Mouse (Mus musculus) MEL (cell line): ENCODE data around the gene Gnpnat1. TPM values are rescaled to one million over a fixed set of nuclear protein-coding genes. Genes with fewer than 3 reads are reported as not detected.

Experiments
- DNase-seq: peaks from one replicate; pipeline ENCODE4 v3.0.0; 2011; ENCODE audit warnings: low read depth, low spot score
- H3K27ac ChIP-seq: 2 replicates; pipeline ENCODE4 v1.5.1; 2012; ENCODE audit warnings: low read depth, mild to moderate bottlenecking, control low read depth, low read length, moderate library complexity; ENCODE audit not compliant: control insufficient read depth
- H3K27me3 ChIP-seq, 2 experiments: fragments of 150-350 bp in 1 of 2; sonication (generic) in 1 of 2; 2 replicates each; pipeline ENCODE4 v1.6.1; 2012; ENCODE audit warnings: low read length in 2 of 2, mild to moderate bottlenecking in 2 of 2, improper control_type of control experiment in 1 of 2, moderate library complexity in 1 of 2; ENCODE audit not compliant: insufficient read depth in 2 of 2, control insufficient read depth in 1 of 2
- H3K36me3 ChIP-seq, 2 experiments: 2 replicates each; pipeline ENCODE4 v1.6.1; 2012 to 2014; ENCODE audit warnings: low read length in 2 of 2, improper control_type of control experiment in 1 of 2, inconsistent platforms in 1 of 2, mild to moderate bottlenecking in 1 of 2; ENCODE audit not compliant: insufficient read depth in 2 of 2, control insufficient read depth in 1 of 2
- H3K4me1 ChIP-seq, 2 experiments: fragments of 150-350 bp in 1 of 2; sonication (generic) in 1 of 2; 2 replicates each; pipeline ENCODE4 v1.6.1; 2012; ENCODE audit warnings: low read length in 2 of 2, improper control_type of control experiment in 1 of 2, mild to moderate bottlenecking in 1 of 2; ENCODE audit not compliant: insufficient read depth in 2 of 2, control insufficient read depth in 1 of 2
- H3K4me3 ChIP-seq, 2 experiments: fragments of 150-350 bp in 1 of 2; sonication (generic) in 1 of 2; 2 replicates each; pipeline ENCODE4 v1.5.1; 2012; ENCODE audit warnings: low read depth in 2 of 2, low read length in 2 of 2, mild to moderate bottlenecking in 2 of 2, moderate library complexity in 2 of 2, control low read depth in 1 of 2, improper control_type of control experiment in 1 of 2; ENCODE audit not compliant: control insufficient read depth in 1 of 2, insufficient read depth in 1 of 2
- H3K79me2 ChIP-seq: 2 replicates; pipeline ENCODE4 v1.6.1; 2012; ENCODE audit warnings: mild to moderate bottlenecking, low read length, moderate library complexity; ENCODE audit not compliant: control insufficient read depth, poor library complexity, insufficient read depth
- H3K9ac ChIP-seq: 2 replicates; pipeline ENCODE4 v1.6.1; 2012; ENCODE audit warnings: low read depth, mild to moderate bottlenecking, control low read depth, low read length, moderate library complexity; ENCODE audit not compliant: control insufficient read depth, poor library complexity, severe bottlenecking
- H3K9me3 ChIP-seq: fragments of 150-350 bp; sonication (generic); replicated peaks from 2 replicates; pipeline ENCODE4 v1.6.1; 2012; ENCODE audit warnings: mild to moderate bottlenecking, low read length, improper control_type of control experiment, moderate library complexity; ENCODE audit not compliant: insufficient read depth
- CHD1 ChIP-seq: IDR thresholded peaks from 2 replicates; pipeline ENCODE4 v1.6.1; 2012; ENCODE audit warnings: low read depth, mild to moderate bottlenecking, inconsistent platforms, low read length, improper control_type of control experiment
- CTCF ChIP-seq, 3 experiments: IDR thresholded peaks in 2 of 3; conservative IDR thresholded peaks in 1 of 3; 2 replicates each; pipeline ENCODE4 v1.5.1; 2011 to 2012; ENCODE audit warnings: low read length in 3 of 3, low read depth in 2 of 3, mild to moderate bottlenecking in 2 of 3, improper control_type of control experiment in 1 of 3, inconsistent platforms in 1 of 3, mixed read lengths in 1 of 3, moderate library complexity in 1 of 3; ENCODE audit not compliant: control insufficient read depth in 1 of 3, insufficient read depth in 1 of 3, poor library complexity in 1 of 3, severe bottlenecking in 1 of 3
- ELF1 ChIP-seq: IDR thresholded peaks from 2 replicates; pipeline ENCODE4 v1.6.1; 2014; ENCODE audit warnings: low read depth, mild to moderate bottlenecking, inconsistent platforms, low read length, improper control_type of control experiment, moderate library complexity
- ETS1 ChIP-seq: IDR thresholded peaks from 2 replicates; pipeline ENCODE4 v1.6.1; 2012; ENCODE audit warnings: low read depth, mild to moderate bottlenecking, inconsistent platforms, low read length, improper control_type of control experiment, moderate library complexity
- GABPA ChIP-seq: IDR thresholded peaks from 2 replicates; pipeline ENCODE4 v1.6.1; 2012; ENCODE audit warnings: low read depth, mild to moderate bottlenecking, inconsistent platforms, low read length, improper control_type of control experiment, moderate library complexity
- GATA1 ChIP-seq: IDR thresholded peaks from 2 replicates; pipeline ENCODE4 v1.6.1; 2011; ENCODE audit warnings: low read depth, low read length, improper control_type of control experiment
- MAZ ChIP-seq: IDR thresholded peaks from 2 replicates; pipeline ENCODE4 v1.6.1; 2012; ENCODE audit warnings: low read depth, mild to moderate bottlenecking, inconsistent platforms, low read length, improper control_type of control experiment
- MEF2A ChIP-seq: IDR thresholded peaks from 2 replicates; pipeline ENCODE4 v1.6.1; 2014; ENCODE audit warnings: low read depth, mild to moderate bottlenecking, inconsistent platforms, low read length, improper control_type of control experiment; ENCODE audit not compliant: poor library complexity, insufficient replicate concordance, severe bottlenecking; ENCODE audit errors: extremely low read depth
- MXI1 ChIP-seq: IDR thresholded peaks from 2 replicates; pipeline ENCODE4 v1.6.1; 2011; ENCODE audit warnings: mild to moderate bottlenecking, low read depth, low read length, improper control_type of control experiment
- MYC ChIP-seq: IDR thresholded peaks from 2 replicates; pipeline ENCODE4 v1.6.1; 2011; ENCODE audit warnings: low read depth, mild to moderate bottlenecking, low read length, improper control_type of control experiment, moderate library complexity
- NRF1 ChIP-seq: IDR thresholded peaks from 2 replicates; pipeline ENCODE4 v1.6.1; 2014; ENCODE audit warnings: low read depth, mild to moderate bottlenecking, inconsistent platforms, low read length, improper control_type of control experiment, moderate library complexity; ENCODE audit not compliant: poor library complexity, insufficient read depth, severe bottlenecking
- POLR2A ChIP-seq, 2 experiments: IDR thresholded peaks; 2 replicates each; pipeline ENCODE4 v1.6.1; 2011 to 2012; ENCODE audit warnings: low read length in 2 of 2, mild to moderate bottlenecking in 2 of 2, control low read depth in 1 of 2, improper control_type of control experiment in 1 of 2, low read depth in 1 of 2, moderate library complexity in 1 of 2; ENCODE audit not compliant: control insufficient read depth in 1 of 2, insufficient read depth in 1 of 2, poor library complexity in 1 of 2
- RCOR1 ChIP-seq: IDR thresholded peaks from 2 replicates; pipeline ENCODE4 v1.6.1; 2012; ENCODE audit warnings: low read depth, mild to moderate bottlenecking, inconsistent platforms, low read length, improper control_type of control experiment
- SIN3A ChIP-seq: IDR thresholded peaks from 2 replicates; pipeline ENCODE4 v1.6.1; 2012; ENCODE audit warnings: low read length, improper control_type of control experiment, inconsistent platforms
- TBP ChIP-seq: IDR thresholded peaks from 2 replicates; pipeline ENCODE4 v1.8.0; 2011; ENCODE audit warnings: low read depth, low read length, improper control_type of control experiment
- ZKSCAN1 ChIP-seq: IDR thresholded peaks from 2 replicates; pipeline ENCODE4 v1.6.1; 2012; ENCODE audit warnings: low read depth, mild to moderate bottlenecking, inconsistent platforms, low read length, improper control_type of control experiment, moderate library complexity
- polyA plus RNA-seq, 2 experiments: library from polyadenylated mRNA; stranded (reverse) in 1 of 2; unstranded in 1 of 2; fragments of >175 nt in 1 of 2; fragments of >200 nt in 1 of 2; gene quantifications; 2 replicates each; pipeline versions ENCODE4 v1.2.1 to v1.2.4; 2012; ENCODE audit warnings: low replicate concordance in 2 of 2, low read depth in 1 of 2; ENCODE audit not compliant: insufficient read length in 2 of 2, insufficient read depth in 1 of 2, missing spikeins in 1 of 2
- total RNA-seq: library from RNA; depleted of rRNA; stranded (reverse); fragments of 300-350 nt; gene quantifications from 2 replicates; pipeline ENCODE4 v1.2.3, GENCODE M21; 2012

Gnpnat1 gene
- total and polyA plus RNA-seq, 3 experiments, result 24.8 to 26.8 TPM; not detected in 1

GRCm38 (mm10) chr14:45419323-45419722 lies 14.6 kb upstream of the Gnpnat1 start:
- no peaks in the 10 kb centered on the region for H3K9me3 ChIP-seq
- H3K27me3 ChIP-seq, result peaks cover 0 to 1% of the 10 kb centered on the region in 2 experiments; a peak in 1 of 4 replicates
- TF ChIP-seq MAZ (no peak), CHD1 (no peak), ZKSCAN1 (no peak), POLR2A (IDR thresholded peaks at IDR 0.05; ENCODE audit: control insufficient read depth in 1 of 2, insufficient read depth in 1 of 2, low read depth in 1 of 2, low read length in 2 of 2, poor library complexity in 1 of 2) (no peak), GABPA (no peak), MXI1 (no peak), TBP (no peak), CTCF (IDR thresholded peaks at IDR 0.05 in 2 of 3, conservative IDR thresholded peaks at IDR 0.05 in 1 of 3; ENCODE audit: control insufficient read depth in 1 of 3, insufficient read depth in 1 of 3, low read depth in 2 of 3, low read length in 3 of 3, poor library complexity in 1 of 3, severe bottlenecking in 1 of 3) (no peak), GATA1 (no peak), RCOR1 (no peak), MYC (no peak), ELF1 (no peak)
- H3K4me1 ChIP-seq, result no peaks in the 10 kb centered on the region
- H3K79me2 ChIP-seq, result no peaks in the 10 kb centered on the region
- H3K27ac ChIP-seq, result no peak overlapping the region
- H3K36me3 ChIP-seq, result no peaks in the 10 kb centered on the region
- DNase-seq, result no peak
- H3K9ac ChIP-seq, result no peak overlapping the region
- H3K4me3 ChIP-seq, result no peak overlapping the region

- H3K27me3 ChIP-seq, result peaks cover 0 to 1% of the 10 kb centered on the region in 2 experiments; a peak in 1 of 4 replicates
- DNase-seq, result no peak
- no peak for TF ChIP-seq TBP
- no peak for TF ChIP-seq NRF1
- no peak for TF ChIP-seq ETS1
- no peak for TF ChIP-seq GABPA
- no peak for TF ChIP-seq MAZ
- TF ChIP-seq SIN3A, result no peak
- TF ChIP-seq MXI1, result no peak
- no peak for TF ChIP-seq MEF2A
- H3K79me2 ChIP-seq, result no peaks in the 10 kb centered on the region
- no peaks in the 10 kb centered on the region for H3K9me3 ChIP-seq
- H3K4me3 ChIP-seq, result no peak overlapping the region
- no peaks in the 10 kb centered on the region for H3K36me3 ChIP-seq
- H3K9ac ChIP-seq, result no peak overlapping the region
- no peaks in the 10 kb centered on the region for H3K4me1 ChIP-seq
- no peak overlapping the region for H3K27ac ChIP-seq
Observed at GRCm38 (mm10) chr14:45418553-45418952, 13.8 kb upstream of the Gnpnat1 start.
